Mouse (Mus musculus) ovary, postnatal 14 days (tissue): ENCODE data around the gene Gpr33.
A peak's percentile ranks its signal among the peaks of the same experiment; 100 is the strongest.

ENCODE experiments used
- DNase-seq: peaks from one replicate; pipeline ENCODE4 v3.0.0; 2022; ENCODE audit warnings: low spot score

Gpr33 gene

DNA sequence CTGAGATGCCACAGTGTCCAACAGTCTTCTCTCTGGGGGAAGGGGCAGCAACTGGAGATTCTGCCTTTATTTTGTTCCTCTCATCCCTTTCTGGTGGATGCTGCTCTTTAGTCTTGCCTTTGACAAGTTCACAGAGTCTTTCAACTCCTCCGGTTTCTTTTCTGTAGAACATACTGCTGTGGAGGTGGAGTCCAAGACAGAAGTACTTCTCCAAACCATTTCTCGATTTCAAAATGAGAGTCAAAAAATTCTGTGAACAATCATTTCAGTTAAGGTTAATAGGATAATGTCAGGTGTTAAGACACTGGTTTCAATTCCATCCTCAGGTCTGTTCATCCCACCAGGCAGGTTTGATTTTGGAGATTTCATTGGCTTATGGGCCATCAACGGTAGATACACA lies at the start of gene Gpr33:
Gene Gpr33 (minus strand): TSS at position 101 of the 400 bp plus-strand sequence.
- no peak for DNase-seq

DNA sequence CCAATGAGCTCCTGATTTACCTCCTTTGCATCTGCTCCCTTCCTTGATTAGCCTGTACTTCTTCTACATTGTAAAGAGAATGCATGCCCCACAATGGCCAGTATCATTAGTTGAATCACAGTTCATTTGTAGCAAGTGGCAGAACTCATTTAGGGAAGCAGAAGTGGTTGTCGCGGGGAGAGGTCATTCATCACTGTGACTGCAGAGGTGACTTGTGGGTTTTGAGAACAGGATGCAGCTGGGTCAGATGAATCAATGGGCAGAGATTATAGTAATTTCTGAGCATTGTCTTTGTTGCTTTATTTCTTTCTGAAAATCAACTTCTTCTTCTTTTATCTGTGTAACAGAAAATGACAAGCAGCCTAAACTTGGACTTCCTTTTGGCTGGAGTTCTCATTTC lies 21.5 kb upstream of the Gpr33 start:
- no peak for DNase-seq

DNA sequence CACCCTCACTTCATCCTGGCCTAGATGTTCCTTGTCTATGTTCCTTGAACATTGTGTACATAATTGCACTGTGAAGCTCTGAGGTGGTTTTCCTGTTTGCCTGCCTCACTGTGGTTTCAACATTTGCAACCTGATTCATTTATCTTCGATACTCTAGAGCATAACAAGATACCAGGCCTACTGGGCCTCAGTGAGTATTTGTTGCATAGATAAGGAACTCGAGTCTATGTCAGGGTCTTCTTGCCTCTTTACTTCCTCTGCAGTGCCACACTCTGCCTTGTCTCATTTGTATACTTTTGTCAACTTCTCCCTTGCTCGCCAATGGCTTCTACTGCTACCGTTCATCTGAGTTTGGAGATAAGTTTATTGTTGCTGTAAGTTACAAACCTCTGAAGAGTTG lies 18.5 kb upstream of the Gpr33 start:
- DNase-seq, result no peak

DNA sequence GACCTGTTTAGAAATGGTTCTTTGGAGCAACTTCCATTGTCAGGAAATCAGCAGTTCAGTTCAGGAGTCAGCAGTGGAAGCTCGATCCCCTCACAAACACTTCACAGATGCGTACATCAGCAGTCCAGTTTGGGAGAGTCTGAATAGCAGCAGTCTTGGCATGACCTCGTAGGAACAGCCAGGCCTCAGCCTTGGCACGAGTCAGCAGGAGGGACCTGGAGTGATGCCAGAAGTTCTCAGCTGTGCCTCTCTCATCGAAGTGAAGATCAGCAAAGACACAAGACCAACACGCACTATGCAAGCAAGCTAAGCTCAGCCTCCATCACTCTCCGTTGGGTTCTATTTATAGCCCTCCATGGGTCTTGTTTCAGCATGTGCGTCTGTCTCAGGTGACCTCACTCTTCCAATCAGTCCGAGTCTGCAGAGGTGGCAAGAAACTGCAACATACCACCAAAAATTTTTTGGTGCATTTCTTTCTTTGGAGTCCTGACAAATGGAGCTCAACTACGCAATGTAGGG lies 15.0 kb upstream of the Gpr33 start:
- no peak for DNase-seq

DNA sequence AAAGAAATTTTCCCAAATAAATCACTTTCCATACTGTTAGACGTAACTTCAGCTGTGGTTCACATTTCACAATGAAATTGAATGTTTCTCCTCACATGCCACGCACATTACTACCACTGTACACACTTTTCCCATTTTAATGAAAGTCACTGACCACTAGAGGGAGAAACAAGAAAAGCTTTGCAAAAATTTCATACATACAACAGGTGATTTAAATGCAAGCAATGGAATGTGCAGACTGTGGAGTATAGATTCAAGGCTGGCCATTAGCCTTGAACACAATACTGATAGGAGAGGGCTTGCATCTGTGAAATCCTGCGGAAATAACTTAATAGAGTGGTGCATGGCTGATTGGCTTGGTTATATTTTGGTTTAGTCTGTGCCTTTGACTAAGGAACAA lies 10.5 kb upstream of the Gpr33 start:
- DNase-seq, result no peak

DNA sequence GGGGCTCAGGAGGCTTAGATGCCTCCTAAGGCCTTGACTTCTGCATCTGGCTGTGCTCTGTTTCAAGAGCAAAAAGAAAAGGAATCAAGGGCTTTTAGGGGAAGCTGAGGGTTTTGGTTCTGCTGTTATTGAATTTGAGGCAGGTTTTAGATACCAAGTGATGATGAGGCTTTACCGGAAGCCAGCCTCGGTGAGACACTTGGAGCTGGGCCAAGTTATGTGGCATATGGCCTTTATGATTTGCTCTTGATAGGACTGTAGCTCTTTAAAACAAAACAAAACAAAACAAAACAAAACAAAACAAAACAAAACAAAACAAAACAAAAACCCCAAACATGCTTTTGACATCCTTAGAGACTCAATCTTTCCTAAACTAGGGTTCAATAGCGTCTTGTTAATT lies 7.1 kb upstream of the Gpr33 start:
- no peak for DNase-seq

DNA sequence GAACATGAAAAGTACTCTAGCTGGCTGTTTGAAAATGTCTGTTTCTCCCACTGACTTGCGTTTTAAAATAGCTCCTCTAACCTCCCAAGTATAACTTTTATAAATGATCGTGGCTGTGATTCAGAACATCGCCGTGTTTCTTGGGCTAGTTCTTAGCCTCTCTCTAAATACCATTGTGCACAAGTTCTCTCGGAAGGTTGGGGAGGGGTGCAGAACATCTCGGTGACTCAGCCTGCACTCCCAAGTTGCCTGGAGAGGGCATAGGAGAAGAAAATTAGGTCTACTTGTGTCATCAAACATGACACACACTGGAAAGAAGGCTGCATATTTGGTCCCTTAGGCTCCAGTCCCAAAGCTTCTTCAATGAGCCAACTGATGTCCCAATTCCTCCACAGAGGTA lies 4.4 kb upstream of the Gpr33 start:
- no peak for DNase-seq

DNA sequence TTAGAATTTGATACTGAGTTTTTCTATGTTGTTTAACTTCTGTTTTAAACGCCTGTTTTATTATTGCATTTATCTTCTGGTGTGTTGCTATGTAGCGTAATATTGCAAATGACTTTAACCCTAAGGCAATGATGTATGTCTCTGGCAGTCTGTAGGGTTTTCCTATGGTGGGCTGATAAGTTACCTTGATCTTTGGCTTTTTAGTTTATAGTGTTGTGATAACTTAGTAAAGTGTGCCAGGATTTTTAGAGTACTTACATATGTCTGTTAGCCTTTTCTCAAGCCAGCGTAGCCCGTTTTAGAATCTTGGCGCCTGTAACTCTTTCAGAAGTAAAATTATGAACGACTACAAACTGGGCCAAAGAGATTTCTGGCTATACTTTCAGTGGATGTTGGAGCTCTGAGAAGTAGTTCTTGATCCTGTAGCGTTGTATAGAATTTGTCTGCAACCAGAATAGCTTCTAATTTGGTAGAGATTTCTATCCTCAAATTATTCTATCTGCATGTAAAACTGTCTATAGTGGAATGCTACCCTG lies 13.3 kb downstream of the Gpr33 start:
- no peak for DNase-seq

DNA sequence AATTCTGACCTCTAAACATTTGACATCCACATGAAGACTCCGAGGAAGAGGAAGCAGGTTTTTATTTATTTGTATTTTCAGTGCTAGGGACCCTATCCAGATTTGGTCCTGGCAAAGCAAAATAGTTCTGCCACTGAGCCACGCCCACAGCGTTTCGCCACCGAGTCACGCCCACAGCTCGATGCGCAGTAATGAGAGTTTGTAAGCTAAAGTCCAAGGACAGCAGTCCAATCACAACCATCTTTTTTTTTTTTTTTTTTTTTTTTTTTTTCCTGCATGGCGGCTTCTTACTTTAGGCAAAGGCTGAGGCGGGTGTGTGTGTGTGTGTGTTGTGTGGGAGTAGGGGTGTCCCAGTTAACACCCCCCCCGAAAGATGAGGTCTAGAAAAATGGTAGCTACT lies 13.8 kb downstream of the Gpr33 start:
- DNase-seq, result no peak

DNA sequence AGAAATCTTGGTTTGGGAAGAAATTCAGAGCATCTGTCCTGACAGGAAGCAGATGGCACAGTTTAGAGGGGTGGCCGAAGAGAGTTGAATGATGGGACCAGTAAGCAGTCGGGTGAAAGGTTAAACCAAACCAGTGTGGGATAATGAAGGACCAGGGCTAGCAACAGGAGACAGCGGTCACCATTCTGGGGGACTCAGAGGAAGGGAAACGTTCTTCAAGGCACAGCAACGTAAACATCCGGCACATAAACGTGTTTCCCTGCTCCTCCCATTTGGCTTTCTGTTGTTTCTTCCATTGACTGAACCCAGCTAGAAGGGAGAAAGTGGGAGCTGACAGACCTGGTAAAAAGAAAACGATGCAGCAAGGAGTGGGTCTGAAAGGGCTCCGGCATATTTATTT lies 14.6 kb downstream of the Gpr33 start:
- no peak for DNase-seq

DNA sequence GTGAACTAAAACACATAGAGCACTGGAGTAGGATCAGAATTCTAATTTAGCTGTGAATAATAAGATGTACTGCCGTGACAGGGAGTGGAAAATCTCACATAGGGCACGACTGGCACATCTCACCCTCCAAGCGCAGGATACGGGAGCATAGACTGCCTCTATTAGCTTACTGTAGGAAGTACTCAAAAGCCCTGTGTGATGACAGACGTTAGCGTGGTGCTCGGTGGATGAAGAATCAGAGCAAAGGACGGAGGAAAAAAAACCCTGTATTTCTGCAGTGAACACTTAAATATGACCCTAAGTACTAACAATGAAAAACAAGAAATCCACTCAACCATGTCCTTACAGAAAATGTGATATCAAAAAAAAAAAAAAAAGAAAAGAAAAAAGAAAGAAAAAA lies 15.7 kb downstream of the Gpr33 start:
- no peak for DNase-seq

DNA sequence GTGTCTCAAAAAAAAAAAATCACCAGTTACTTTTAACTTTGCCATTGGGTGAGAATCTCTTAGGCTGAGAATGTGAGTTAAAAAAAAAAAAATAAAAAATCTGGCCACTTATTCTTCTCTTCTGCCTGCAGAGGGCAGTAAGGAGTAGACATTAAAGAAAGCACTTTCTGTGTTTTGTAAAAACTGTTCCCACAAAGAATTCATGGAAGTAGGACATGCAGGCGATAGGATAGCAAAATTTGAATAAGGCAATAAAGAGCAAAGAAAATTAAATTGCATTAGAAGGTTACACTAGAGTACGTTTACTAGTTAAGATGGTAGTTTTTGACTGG lies 17.3 kb downstream of the Gpr33 start:
- DNase-seq, result no peak

DNA sequence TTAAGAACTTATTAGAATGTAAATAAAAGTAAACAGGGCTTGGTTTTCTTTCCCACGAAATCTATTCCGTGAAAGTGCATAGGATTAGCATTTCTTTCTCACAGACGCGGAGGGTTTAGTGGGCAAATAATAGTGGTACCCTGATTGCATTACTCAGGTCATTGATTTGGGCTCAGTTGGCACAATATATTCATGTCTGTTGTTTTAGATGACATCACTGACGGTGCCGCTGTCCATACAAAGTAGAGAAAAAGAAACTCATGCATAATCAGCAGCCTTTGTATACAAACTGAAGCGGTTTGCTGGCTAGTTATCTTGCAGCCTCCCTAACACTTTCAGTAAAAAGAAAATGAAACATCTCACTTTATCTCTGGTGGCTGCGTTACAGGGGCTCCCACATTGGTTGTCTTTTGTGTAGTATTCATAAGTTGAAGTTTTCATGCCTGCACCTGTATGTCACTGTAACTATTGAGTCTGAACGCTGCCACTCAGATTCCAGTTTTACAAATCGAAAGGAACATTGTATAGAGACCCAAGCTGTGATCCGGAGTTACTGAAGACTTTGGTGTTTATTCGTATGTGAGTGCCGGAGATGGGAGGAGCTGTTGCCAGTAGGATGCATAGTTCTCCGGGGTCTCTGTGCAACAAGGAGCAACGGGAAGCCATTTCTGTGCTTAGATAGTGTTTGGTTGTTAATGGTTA lies 17.8 kb downstream of the Gpr33 start:
- DNase-seq, result no peak

DNA sequence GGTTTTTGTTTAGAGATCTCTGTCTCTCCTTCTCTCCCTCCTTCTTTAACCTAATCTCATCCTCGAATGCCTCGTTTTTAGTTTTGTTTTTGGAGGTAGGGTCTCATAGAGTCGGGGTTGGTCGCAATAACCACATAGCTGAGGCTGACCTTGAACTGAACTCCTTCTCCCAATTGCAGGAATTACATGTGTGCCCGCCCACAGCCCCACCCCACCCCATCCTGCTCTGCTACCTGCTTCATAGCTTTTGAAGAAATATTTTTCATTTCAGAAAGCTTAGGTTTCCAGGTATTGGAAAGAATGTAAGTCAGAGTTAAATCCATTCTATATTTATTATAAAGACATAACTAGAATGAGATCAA lies 21.2 kb downstream of the Gpr33 start:
- no peak for DNase-seq

DNA sequence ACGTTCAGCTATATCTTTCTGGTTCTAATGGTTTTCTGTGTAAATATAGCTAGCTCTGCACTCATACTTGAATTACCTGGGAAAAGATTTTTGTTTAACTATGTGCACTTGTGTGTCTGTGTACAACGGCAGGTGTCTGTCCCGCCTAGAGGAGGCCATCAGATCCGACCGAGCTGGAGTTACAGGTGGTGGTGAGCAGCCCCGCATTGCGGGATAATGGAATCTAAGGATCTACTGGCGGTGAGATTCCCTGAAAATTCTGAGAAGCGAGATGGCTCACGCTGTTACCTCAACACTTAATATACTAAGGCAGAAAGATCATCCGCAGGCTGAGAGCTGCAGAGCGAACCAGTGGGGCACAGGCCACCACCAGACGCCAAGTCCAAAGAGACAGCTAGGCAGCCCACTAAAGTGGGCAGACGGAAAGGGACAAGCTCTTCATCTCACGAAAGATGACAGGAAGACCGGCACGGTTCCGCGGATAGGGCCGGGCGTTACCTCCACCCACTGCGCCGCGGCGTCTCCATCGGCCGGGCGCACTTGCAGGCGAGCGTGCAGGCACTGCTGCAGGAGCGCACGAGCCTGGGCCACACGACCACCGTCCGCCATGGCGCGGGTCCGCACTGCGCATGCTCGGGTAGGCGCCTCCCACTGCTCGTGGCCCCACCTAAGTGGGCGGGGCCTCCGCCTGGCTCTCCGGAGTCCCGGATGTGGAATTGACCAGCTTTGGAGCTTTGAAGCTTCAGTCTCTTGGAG lies 21.8 kb downstream of the Gpr33 start, which contains the start of gene Dtd2:
Gene Dtd2 (minus strand): TSS at position 625 of the 756 bp plus-strand sequence.
- peak; percentile 94 for DNase-seq

DNA sequence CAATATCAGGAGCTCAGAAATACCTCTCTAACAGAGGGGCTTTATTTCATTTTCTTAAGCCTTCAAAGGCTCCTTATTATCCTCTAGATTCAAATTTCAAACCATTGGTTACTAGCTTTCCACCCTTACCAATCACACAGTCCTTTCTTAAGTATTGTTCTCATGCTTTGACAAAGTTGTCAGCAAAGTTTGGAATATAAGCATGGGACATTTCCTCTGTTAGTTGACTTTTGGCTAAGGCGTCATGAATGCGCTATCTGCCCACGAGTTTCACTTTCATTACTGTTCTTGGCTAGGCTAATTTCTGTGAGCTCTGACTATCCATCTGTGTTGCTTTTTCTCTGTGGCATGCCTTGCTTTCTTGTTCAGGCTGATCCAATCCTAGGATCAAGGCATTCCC lies 25.1 kb downstream of the Gpr33 start:
- no peak for DNase-seq

DNA sequence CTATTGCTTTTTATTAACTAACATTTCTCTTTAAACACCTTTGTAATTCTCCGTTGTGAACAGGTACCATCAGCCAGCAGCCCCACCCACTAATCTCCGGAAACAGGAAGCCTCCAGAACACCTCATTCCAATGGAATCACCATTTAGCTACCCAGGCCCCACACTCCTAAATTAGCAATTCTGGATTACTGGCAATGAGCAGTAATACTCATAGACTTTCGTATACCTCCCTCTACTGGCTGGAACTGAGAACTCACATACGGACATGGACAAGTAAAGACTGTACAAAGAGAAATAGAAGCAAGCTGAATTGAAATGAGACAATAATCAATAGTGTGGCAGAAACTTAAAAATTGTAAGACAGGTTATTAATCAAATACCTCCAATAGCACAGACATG lies 26.3 kb downstream of the Gpr33 start:
- DNase-seq, result peak; percentile 52

DNA sequence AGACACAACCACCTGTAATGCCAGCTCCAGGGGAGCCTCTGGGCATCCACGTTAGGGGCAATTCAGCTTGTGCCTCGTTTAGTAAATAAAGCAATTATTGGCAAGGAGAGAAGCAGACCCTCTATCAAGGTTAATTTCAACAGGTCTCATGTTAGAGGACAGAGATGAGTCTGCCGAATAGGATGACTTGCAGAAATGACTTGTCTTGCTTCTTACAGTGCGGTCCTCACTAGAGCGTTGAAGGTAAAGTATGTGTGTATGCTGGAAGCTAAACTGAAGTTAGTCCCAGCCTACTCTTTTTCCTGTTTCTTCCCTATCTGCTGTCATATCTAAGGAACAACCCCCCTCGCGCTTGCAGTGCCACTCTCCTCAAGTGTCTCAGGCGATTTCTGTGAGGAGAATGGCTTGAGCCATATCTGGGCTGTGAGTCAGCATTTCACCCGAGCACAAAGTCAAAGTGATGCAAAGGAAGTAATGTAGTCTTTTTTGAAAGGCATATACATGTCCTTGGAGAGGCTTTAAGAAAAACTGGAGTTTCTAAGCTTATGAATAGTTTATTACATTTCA lies 29.4 kb downstream of the Gpr33 start:
- no peak for DNase-seq

DNA sequence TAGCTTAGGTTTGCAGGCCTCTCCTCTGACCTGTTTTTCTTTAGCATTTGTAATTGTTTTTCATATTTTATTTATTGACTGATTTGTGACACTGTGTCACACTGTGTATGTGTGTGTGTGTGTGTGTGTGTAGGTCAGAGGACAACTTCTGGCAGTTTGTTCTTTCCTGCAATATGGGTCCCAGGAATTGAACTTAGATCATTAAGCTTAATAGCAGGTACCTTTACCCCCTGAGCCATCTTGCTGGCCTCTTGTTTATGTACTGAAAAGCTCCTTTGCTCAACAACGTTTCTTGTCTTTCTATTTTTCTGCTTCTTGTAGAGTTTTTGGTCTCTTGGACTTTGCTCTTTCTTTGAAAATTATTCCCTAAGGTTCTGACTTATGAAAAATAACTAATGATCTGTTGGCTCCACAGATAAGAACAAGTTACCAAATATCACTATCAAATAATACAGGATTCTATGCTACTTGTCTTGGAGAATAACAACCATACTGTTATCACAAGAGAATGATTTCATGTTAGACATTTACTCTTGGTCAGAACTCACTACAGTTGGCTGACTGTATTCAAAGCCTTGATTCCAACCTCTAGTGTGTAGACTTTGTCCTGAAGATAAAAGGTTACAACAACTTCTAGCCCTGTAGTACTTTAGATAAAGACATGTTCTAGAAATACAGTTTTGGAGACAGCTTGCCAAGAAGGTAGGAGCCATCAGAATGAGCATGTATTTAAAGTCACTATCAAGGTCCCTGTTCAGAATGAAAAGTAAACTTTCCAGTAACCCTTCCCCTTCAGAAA lies 31.9 kb downstream of the Gpr33 start:
- no peak for DNase-seq

DNA sequence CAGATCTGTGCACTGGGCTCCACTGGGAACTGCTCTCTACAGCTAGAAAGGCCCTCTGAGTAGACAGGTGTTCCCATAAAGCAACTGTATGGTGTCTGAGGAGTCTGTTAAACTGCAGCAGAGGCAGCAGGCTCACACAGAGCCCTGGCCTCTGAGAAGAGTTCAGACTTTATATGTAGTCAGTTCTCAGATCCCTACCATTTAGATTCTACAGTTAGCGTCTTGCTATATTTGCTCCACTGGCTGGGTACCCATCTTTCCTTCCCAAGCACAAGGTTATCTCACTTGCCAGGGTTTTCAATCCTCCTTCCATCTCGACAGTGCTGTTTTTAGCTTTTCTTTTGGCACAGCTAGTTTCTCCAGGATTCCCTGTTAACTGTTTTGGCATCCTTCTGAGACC lies 37.2 kb downstream of the Gpr33 start:
- no peak for DNase-seq

DNA sequence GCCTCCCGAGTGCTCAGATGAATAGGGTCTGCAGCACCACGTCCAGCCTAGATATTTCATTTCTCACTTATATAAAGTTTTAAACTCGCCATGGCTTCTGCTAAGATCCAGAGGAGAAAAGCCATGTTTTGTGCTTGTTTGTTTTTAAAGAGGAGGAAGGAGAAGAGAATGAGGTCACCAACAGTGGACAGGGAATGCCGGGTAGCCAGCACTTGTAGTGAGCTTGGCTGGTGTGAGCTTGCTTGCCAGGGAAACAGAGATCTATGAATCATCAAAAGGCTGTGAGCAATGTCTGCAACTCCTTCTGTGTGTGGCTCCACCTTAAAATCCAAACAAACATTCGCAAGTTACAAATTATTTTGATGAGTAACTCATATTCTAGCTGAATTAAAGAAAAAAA lies 39.3 kb downstream of the Gpr33 start:
- no peak for DNase-seq

DNA sequence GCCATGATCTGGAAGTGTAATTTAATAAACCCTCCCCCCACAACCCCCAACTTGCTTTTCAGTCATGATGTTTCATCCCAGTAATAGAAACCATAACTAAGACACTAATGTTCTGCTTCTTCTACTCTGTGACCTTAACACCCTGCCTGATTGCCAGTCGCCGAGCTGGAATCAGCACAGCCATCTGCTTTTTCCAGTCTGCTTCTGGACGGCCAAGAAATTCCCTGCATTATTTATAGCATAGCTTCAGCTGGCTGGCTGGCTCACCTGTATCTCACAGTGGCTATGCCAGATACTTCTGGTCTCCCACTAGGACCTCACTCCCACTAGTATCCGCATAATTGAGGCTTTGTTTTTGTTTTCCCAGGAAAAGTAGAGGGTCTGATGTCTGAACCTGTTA lies 42.0 kb downstream of the Gpr33 start:
- DNase-seq, result no peak
